Mouse (Mus musculus) kidney, adult 2 months (tissue): ENCODE measurements at regions not wholly inside any gene's neighbourhood (a gene's known extent, or its start where the extent isn't known, plus 50 kb on each side); places are given as distances from the start of the nearest gene placed in this dataset.

Experiments used
- CTCF ChIP-seq: fragments of 200-500 bp; conservative IDR thresholded peaks from 2 replicates; pipeline ENCODE4 v1.5.1; 2011; ENCODE audit warnings: low read depth, mild to moderate bottlenecking, control low read depth, low read length, moderate library complexity, mixed read lengths; ENCODE audit not compliant: insufficient read depth, insufficient read length
- POLR2A ChIP-seq: fragments of 200-500 bp; IDR thresholded peaks from one replicate; pipeline ENCODE4 v1.6.1; 2011; ENCODE audit warnings: low read depth, low read length, control low read depth

GRCm38 (mm10) chr13:6059515-6060228 is 198.4 kb downstream of the Klf6 start:
- TF ChIP-seq CTCF: no peak
- TF ChIP-seq POLR2A: no peak
